Mouse (Mus musculus): ENCODE results near the gene Gm10668. TPM values are rescaled to one million over a fixed set of nuclear protein-coding genes. Genes with fewer than 3 reads are reported as not detected.
"Not testable (repeated sequence)": the region's sequence is repeated elsewhere in the genome, so short reads cannot be mapped to it uniquely, and the experiment has no call there.

Gm10668 gene
- not detected in 2 replicates for polyA plus RNA-seq (2015; fragmentation: Nextera tagmentation; extraction: Ambion mirVana)

- not testable (repeated sequence) for H3K4me3 ChIP-seq (ENCODE audit: low read depth, low read length); H3K4me1 ChIP-seq (ENCODE audit: control insufficient read depth, insufficient read depth, low read length); ATAC-seq; H3K36me3 ChIP-seq (ENCODE audit: control insufficient read depth, insufficient read depth, low read length); H3K4me2 ChIP-seq (ENCODE audit: low read length); H3K27ac ChIP-seq (ENCODE audit: low read length); H3K9ac ChIP-seq (ENCODE audit: low read depth, low read length); H3K9me3 ChIP-seq (replicated peaks; ENCODE audit: control insufficient read depth, low read length, poor library complexity, severe bottlenecking); H3K27me3 ChIP-seq (ENCODE audit: control insufficient read depth, insufficient read depth, low read depth, low read length)
- no CpG with 5 or more reads among the region's 1 CpGs for WGBS
Measured at GRCm38 (mm10) chr7:20730524-20730923, at the start of gene Gm10668. Gene Gm10668, minus strand, starts transcription at chr7:20730624.

- H3K9ac ChIP-seq (ENCODE audit: low read depth, low read length); H3K4me1 ChIP-seq (ENCODE audit: control insufficient read depth, insufficient read depth, low read length); H3K27me3 ChIP-seq (ENCODE audit: control insufficient read depth, insufficient read depth, low read depth, low read length); ATAC-seq; H3K4me3 ChIP-seq (ENCODE audit: low read depth, low read length); H3K27ac ChIP-seq (ENCODE audit: low read length); H3K9me3 ChIP-seq (replicated peaks; ENCODE audit: control insufficient read depth, low read length, poor library complexity, severe bottlenecking); H3K36me3 ChIP-seq (ENCODE audit: control insufficient read depth, insufficient read depth, low read length); H3K4me2 ChIP-seq (ENCODE audit: low read length): not testable (repeated sequence)
- no CpG with 5 or more reads among the region's 3 CpGs for WGBS
Measured at GRCm38 (mm10) chr7:20770885-20771284, 40.5 kb upstream of the Gm10668 start, which contains the start of gene Vmn1r112. Gene Vmn1r112, plus strand, starts transcription at chr7:20771185.

GRCm38 (mm10) chr7:20703116-20703515 is 27.3 kb downstream of the Gm10668 start, which contains the start of gene Vmn1r111:
Gene Vmn1r111, minus strand, starts transcription at chr7:20703216.
- H3K36me3 ChIP-seq (ENCODE audit: control insufficient read depth, insufficient read depth, low read length); H3K27ac ChIP-seq (ENCODE audit: low read length); H3K4me1 ChIP-seq (ENCODE audit: control insufficient read depth, insufficient read depth, low read length); H3K4me2 ChIP-seq (ENCODE audit: low read length); H3K9me3 ChIP-seq (replicated peaks; ENCODE audit: control insufficient read depth, low read length, poor library complexity, severe bottlenecking); ATAC-seq; H3K27me3 ChIP-seq (ENCODE audit: control insufficient read depth, insufficient read depth, low read depth, low read length); H3K4me3 ChIP-seq (ENCODE audit: low read depth, low read length); H3K9ac ChIP-seq (ENCODE audit: low read depth, low read length): not testable (repeated sequence)
- no CpG with 5 or more reads among the region's 2 CpGs for WGBS

Other genes with a start within 250 kb of the Gm10668 start
- not detected in 2 replicates for gene Vmn1r103, start 220.1 kb downstream of the Gm10668 start, polyA plus RNA-seq (2015; fragmentation: Nextera tagmentation; extraction: Ambion mirVana)
- not detected in 2 replicates for gene Vmn1r104, start 196.8 kb downstream of the Gm10668 start, polyA plus RNA-seq (2015; fragmentation: Nextera tagmentation; extraction: Ambion mirVana)
- not detected in 2 replicates for gene Gm5726, start 184.9 kb downstream of the Gm10668 start, polyA plus RNA-seq (2015; fragmentation: Nextera tagmentation; extraction: Ambion mirVana)
- gene Gm4141, start 154.4 kb downstream of the Gm10668 start, polyA plus RNA-seq (2015; fragmentation: Nextera tagmentation; extraction: Ambion mirVana) = not detected in 2 replicates
- gene Gm4513, start 131.6 kb downstream of the Gm10668 start, polyA plus RNA-seq (2015; fragmentation: Nextera tagmentation; extraction: Ambion mirVana) = not detected in 2 replicates
- not detected in 2 replicates for gene Vmn1r107, start 61.7 kb downstream of the Gm10668 start, polyA plus RNA-seq (2015; fragmentation: Nextera tagmentation; extraction: Ambion mirVana)
- not detected in 2 replicates for gene Vmn1r111, start 27.4 kb downstream of the Gm10668 start, polyA plus RNA-seq (2015; fragmentation: Nextera tagmentation; extraction: Ambion mirVana)
- gene Vmn1r112, start 40.6 kb upstream of the Gm10668 start, polyA plus RNA-seq (2015; fragmentation: Nextera tagmentation; extraction: Ambion mirVana) = not detected in 2 replicates
- not detected in 2 replicates for gene Vmn1r113, start 56.7 kb upstream of the Gm10668 start, polyA plus RNA-seq (2015; fragmentation: Nextera tagmentation; extraction: Ambion mirVana)
- not detected in 2 replicates for gene Vmn1r114, start 81.6 kb upstream of the Gm10668 start, polyA plus RNA-seq (2015; fragmentation: Nextera tagmentation; extraction: Ambion mirVana)
- gene Vmn1r115, start 114.4 kb upstream of the Gm10668 start, polyA plus RNA-seq (2015; fragmentation: Nextera tagmentation; extraction: Ambion mirVana) = not detected in 2 replicates
- gene Vmn1r116, start 141.6 kb upstream of the Gm10668 start, polyA plus RNA-seq (2015; fragmentation: Nextera tagmentation; extraction: Ambion mirVana) = not detected in 2 replicates
- not detected in 2 replicates for gene Vmn1r117, start 153.5 kb upstream of the Gm10668 start, polyA plus RNA-seq (2015; fragmentation: Nextera tagmentation; extraction: Ambion mirVana)
- gene Vmn1r118, start 181.7 kb upstream of the Gm10668 start, polyA plus RNA-seq (2015; fragmentation: Nextera tagmentation; extraction: Ambion mirVana) = not detected in 2 replicates

Data from midbrain, embryonic 16.5 days (tissue).